Mouse (Mus musculus): Measurements from ENCODE around the gene Vmn1r200. TPM values are rescaled to one million over a fixed set of nuclear protein-coding genes. Genes with fewer than 3 reads are reported as not detected.
"Not testable (repeated sequence)": the region's sequence is repeated elsewhere in the genome, so short reads cannot be mapped to it uniquely, and the experiment has no call there.

Gene Vmn1r200
- 0.20 TPM in 1 of 2 replicates, not detected in the other for polyA plus RNA-seq (2014; fragmentation: Nextera tagmentation; extraction: Ambion mirVana)

DNA sequence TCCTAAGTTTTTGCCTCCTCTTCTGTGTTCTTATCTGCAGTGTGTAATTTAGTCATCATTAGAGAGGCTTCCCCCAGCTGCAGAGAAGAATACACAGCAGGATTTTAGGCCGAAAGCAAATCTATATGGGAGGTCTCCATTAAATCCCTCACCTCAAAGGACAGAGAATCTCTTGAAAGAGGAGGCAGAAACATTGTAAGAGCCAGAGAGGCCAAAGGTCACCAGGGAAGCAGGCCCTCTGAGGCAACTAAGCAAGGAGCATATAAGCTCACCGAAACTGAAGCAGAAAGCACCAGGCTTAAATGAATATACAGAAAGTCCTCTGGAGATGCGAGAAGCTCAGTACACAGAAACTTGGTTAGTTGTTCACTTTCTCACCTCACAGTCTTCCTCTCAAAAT, at the start of gene Vmn1r200:
Gene Vmn1r200, plus strand, starts transcription at position 301 of the 400 bp plus-strand sequence.
- H3K9ac ChIP-seq (ENCODE audit: low read length) = no peak within 1 kb of the TSS
- H3K4me3 ChIP-seq (ENCODE audit: low read depth, low read length) = no peak within 1 kb of the TSS
- ATAC-seq (ENCODE audit: low FRiP score) (no peak), DNase-seq (ENCODE audit: low spot score, missing footprints) (no peak)
- 11% methylated on average over 3 of the region's 3 CpGs for WGBS
- no peaks in the 10 kb centered on the region for H3K4me1 ChIP-seq (ENCODE audit: control insufficient read depth, insufficient read depth, low read length)
- no peaks in the 10 kb centered on the region for H3K36me3 ChIP-seq (ENCODE audit: control insufficient read depth, insufficient read depth, low read length)
- no peak within 1 kb of the TSS for H3K27ac ChIP-seq (ENCODE audit: low read depth, low read length)
- H3K27me3 ChIP-seq (ENCODE audit: control insufficient read depth, insufficient read depth, low read length) = no peaks in the 10 kb centered on the region
- H3K9me3 ChIP-seq (ENCODE audit: control insufficient read depth, low read length) = no peaks in the 10 kb centered on the region
- no peak within 1 kb of the TSS for H3K4me2 ChIP-seq

DNA sequence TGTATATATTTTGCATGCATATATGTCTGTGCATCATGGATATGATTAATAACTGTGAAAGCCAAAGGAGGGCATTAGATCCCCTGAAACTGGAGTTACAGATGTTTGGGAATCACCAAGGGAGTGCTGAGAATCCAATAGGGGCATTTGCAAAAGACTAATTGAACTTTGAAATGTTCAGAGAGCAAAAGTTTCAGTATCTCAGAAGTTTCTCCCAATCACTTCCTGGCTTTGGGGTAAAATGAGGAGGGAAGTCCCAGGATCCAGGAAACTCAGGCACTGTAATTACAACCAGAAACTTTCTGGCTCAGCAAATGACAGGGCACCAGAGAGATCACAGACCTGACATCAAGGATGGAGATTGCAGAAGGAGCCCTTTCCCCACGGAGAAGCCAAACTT, 40.1 kb upstream of the Vmn1r200 start, which contains the start of gene Vmn1r198:
Gene Vmn1r198, plus strand, starts transcription at position 301 of the 400 bp plus-strand sequence.
- no peak within 1 kb of the TSS for H3K27ac ChIP-seq (ENCODE audit: low read depth, low read length)
- H3K9ac ChIP-seq (ENCODE audit: low read length) = no peak within 1 kb of the TSS
- no peak for DNase-seq (ENCODE audit: low spot score, missing footprints)
- WGBS = 71% methylated on average over 1 of the region's 1 CpGs
- no peaks in the 10 kb centered on the region for H3K9me3 ChIP-seq (ENCODE audit: control insufficient read depth, low read length)
- H3K36me3 ChIP-seq (ENCODE audit: control insufficient read depth, insufficient read depth, low read length) = no peaks in the 10 kb centered on the region
- H3K4me2 ChIP-seq = no peak within 1 kb of the TSS
- H3K4me3 ChIP-seq (ENCODE audit: low read depth, low read length) = no peak within 1 kb of the TSS
- no peak for ATAC-seq (ENCODE audit: low FRiP score)
- H3K27me3 ChIP-seq (ENCODE audit: control insufficient read depth, insufficient read depth, low read length) = no peaks in the 10 kb centered on the region
- H3K4me1 ChIP-seq (ENCODE audit: control insufficient read depth, insufficient read depth, low read length) = no peaks in the 10 kb centered on the region

- no peak overlapping the region for H3K4me2 ChIP-seq
- no peaks in the 10 kb centered on the region for H3K9me3 ChIP-seq (ENCODE audit: control insufficient read depth, low read length)
- no peak overlapping the region for H3K4me3 ChIP-seq (ENCODE audit: low read depth, low read length)
- no peak overlapping the region for H3K9ac ChIP-seq (ENCODE audit: low read length)
- no peaks in the 10 kb centered on the region for H3K4me1 ChIP-seq (ENCODE audit: control insufficient read depth, insufficient read depth, low read length)
- H3K36me3 ChIP-seq (ENCODE audit: control insufficient read depth, insufficient read depth, low read length) = no peaks in the 10 kb centered on the region
- no peaks in the 10 kb centered on the region for H3K27me3 ChIP-seq (ENCODE audit: control insufficient read depth, insufficient read depth, low read length)
- H3K27ac ChIP-seq (ENCODE audit: low read depth, low read length) = no peak overlapping the region
- DNase-seq (ENCODE audit: low spot score, missing footprints) (no peak), ATAC-seq (ENCODE audit: low FRiP score) (no peak)
- 93% methylated on average over 1 of the region's 1 CpGs for WGBS
Measured at GRCm38 (mm10) chr13:22350813-22351212, 39.4 kb upstream of the Vmn1r200 start.

- Histone ChIP-seq H3K27ac (ENCODE audit: low read depth, low read length) (no peak within 1 kb of the TSS), H3K4me2 (no peak within 1 kb of the TSS), H3K36me3 (ENCODE audit: control insufficient read depth, insufficient read depth, low read length) (no peaks in the 10 kb centered on the region), H3K27me3 (ENCODE audit: control insufficient read depth, insufficient read depth, low read length) (no peaks in the 10 kb centered on the region), H3K4me1 (ENCODE audit: control insufficient read depth, insufficient read depth, low read length) (no peaks in the 10 kb centered on the region), H3K9me3 (ENCODE audit: control insufficient read depth, low read length) (no peaks in the 10 kb centered on the region), H3K4me3 (ENCODE audit: low read depth, low read length) (no peak within 1 kb of the TSS), H3K9ac (ENCODE audit: low read length) (no peak within 1 kb of the TSS)
- WGBS = 85% methylated on average over 2 of the region's 2 CpGs
- ATAC-seq (ENCODE audit: low FRiP score) (no peak), DNase-seq (ENCODE audit: low spot score, missing footprints) (no peak)
Measured at GRCm38 (mm10) chr13:22379518-22379917, 10.7 kb upstream of the Vmn1r200 start, which contains the start of gene Vmn1r199. TSS of gene Vmn1r199 (plus strand) at chr13:22379818.

DNA sequence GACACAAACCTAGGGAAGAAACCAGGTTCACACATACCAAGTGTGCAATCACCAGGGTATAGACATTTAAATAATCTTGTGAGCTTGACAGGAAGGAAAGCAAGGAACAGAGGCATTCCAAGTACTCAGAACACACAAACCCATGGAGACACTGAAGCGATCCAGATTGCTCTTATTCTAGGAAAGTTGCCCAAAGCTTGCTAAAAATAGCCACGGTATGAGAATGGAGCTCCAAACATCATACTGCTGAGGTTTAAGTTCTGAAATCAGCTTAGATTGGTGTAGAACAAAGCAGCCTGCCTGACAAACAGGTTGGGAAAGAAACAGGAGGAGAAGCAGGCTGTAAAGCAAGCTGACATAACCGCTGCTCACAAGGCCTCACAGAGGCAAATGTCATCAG, 9.0 kb upstream of the Vmn1r200 start:
- not testable (repeated sequence) for H3K4me2 ChIP-seq

DNA sequence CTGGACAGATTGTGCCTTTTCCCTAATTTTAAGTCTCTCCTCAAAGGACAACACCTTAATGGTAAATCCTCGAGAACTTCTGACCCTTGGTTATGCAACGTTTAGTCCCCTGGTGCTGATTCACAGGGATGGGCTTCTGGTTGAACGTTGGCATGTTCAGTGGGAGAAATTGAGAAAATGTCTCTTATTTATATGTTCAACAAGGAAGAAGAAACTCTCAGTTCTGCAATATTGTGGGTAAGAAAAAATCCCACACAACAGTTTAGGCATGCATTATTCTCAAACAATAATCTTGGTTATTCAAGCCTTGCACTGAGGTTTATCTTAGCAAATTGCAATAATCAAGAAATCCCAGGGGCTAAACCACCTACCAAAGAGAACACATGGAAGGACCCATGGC, 6.8 kb upstream of the Vmn1r200 start:
- no peaks in the 10 kb centered on the region for H3K4me1 ChIP-seq (ENCODE audit: control insufficient read depth, insufficient read depth, low read length)
- H3K36me3 ChIP-seq (ENCODE audit: control insufficient read depth, insufficient read depth, low read length) = no peaks in the 10 kb centered on the region
- H3K9ac ChIP-seq (ENCODE audit: low read length) = no peak overlapping the region
- no peaks in the 10 kb centered on the region for H3K9me3 ChIP-seq (ENCODE audit: control insufficient read depth, low read length)
- no peak overlapping the region for H3K27ac ChIP-seq (ENCODE audit: low read depth, low read length)
- H3K4me2 ChIP-seq = no peak overlapping the region
- H3K4me3 ChIP-seq (ENCODE audit: low read depth, low read length) = no peak overlapping the region
- 76% methylated on average over 3 of the region's 3 CpGs for WGBS
- no peaks in the 10 kb centered on the region for H3K27me3 ChIP-seq (ENCODE audit: control insufficient read depth, insufficient read depth, low read length)
- DNase-seq (ENCODE audit: low spot score, missing footprints) (no peak), ATAC-seq (ENCODE audit: low FRiP score) (no peak)

More for the DNA sequence above, 9.0 kb upstream of the Vmn1r200 start:
- not testable (repeated sequence) for H3K27ac ChIP-seq (ENCODE audit: low read depth, low read length); H3K27me3 ChIP-seq (ENCODE audit: control insufficient read depth, insufficient read depth, low read length); H3K9me3 ChIP-seq (ENCODE audit: control insufficient read depth, low read length); H3K4me3 ChIP-seq (ENCODE audit: low read depth, low read length); ATAC-seq (ENCODE audit: low FRiP score); H3K36me3 ChIP-seq (ENCODE audit: control insufficient read depth, insufficient read depth, low read length); H3K4me1 ChIP-seq (ENCODE audit: control insufficient read depth, insufficient read depth, low read length); DNase-seq (ENCODE audit: low spot score, missing footprints); H3K9ac ChIP-seq (ENCODE audit: low read length)
- WGBS = 81% methylated on average over 3 of the region's 3 CpGs

GRCm38 (mm10) chr13:22387050-22387449, 3.1 kb upstream of the Vmn1r200 start:
- no peak overlapping the region for H3K9ac ChIP-seq (ENCODE audit: low read length)
- H3K27me3 ChIP-seq (ENCODE audit: control insufficient read depth, insufficient read depth, low read length) = no peaks in the 10 kb centered on the region
- 90% methylated on average over 1 of the region's 1 CpGs for WGBS
- H3K36me3 ChIP-seq (ENCODE audit: control insufficient read depth, insufficient read depth, low read length) = no peaks in the 10 kb centered on the region
- H3K27ac ChIP-seq (ENCODE audit: low read depth, low read length) = no peak overlapping the region
- ATAC-seq (ENCODE audit: low FRiP score) = no peak
- H3K4me3 ChIP-seq (ENCODE audit: low read depth, low read length) = no peak overlapping the region
- no peaks in the 10 kb centered on the region for H3K4me1 ChIP-seq (ENCODE audit: control insufficient read depth, insufficient read depth, low read length)
- DNase-seq (ENCODE audit: low spot score, missing footprints) = no peak
- no peak overlapping the region for H3K4me2 ChIP-seq
- no peaks in the 10 kb centered on the region for H3K9me3 ChIP-seq (ENCODE audit: control insufficient read depth, low read length)

GRCm38 (mm10) chr13:22402978-22403377, 12.8 kb downstream of the Vmn1r200 start:
- H3K4me2 ChIP-seq = no peak overlapping the region
- WGBS = 67% methylated on average over 1 of the region's 1 CpGs
- no peaks in the 10 kb centered on the region for H3K27me3 ChIP-seq (ENCODE audit: control insufficient read depth, insufficient read depth, low read length)
- DNase-seq (ENCODE audit: low spot score, missing footprints) = no peak
- no peak overlapping the region for H3K4me3 ChIP-seq (ENCODE audit: low read depth, low read length)
- H3K9ac ChIP-seq (ENCODE audit: low read length) = no peak overlapping the region
- H3K4me1 ChIP-seq (ENCODE audit: control insufficient read depth, insufficient read depth, low read length) = no peaks in the 10 kb centered on the region
- ATAC-seq (ENCODE audit: low FRiP score) = no peak
- H3K36me3 ChIP-seq (ENCODE audit: control insufficient read depth, insufficient read depth, low read length) = no peaks in the 10 kb centered on the region
- H3K27ac ChIP-seq (ENCODE audit: low read depth, low read length) = no peak overlapping the region
- H3K9me3 ChIP-seq (ENCODE audit: control insufficient read depth, low read length) = no peaks in the 10 kb centered on the region
